Mouse (Mus musculus) frontal cortex, postnatal 36 days (tissue): Measurements from ENCODE around the gene Adamtsl5.
"Not testable (repeated sequence)": the region's sequence is repeated elsewhere in the genome, so short reads cannot be mapped to it uniquely, and the experiment has no call there.

Experiments used
- DNase-seq, 2 experiments: peaks; one replicate each; pipeline ENCODE4 v3.0.0; 2022; ENCODE audit warnings: low spot score in 2 of 2

Adamtsl5 gene

DNA sequence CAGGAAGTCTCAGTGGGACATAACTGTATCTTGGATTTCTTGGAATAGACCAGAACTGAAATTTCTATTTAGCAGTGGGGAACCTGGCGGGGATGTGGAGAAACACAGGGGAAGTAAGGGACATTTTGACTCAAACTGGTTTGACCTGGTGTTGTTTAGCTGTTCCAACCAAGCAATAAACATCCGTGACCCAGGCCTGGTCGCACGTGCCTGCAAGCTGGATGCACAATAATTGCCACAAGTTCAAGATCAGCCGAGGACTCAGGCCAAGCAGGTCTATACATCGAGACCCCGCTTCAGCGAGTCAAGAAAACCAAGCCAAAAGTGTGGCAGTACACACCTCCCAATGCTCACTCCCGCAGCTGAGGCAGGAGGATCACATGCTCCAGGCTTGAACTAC, 23.8 kb upstream of the Adamtsl5 start:
- no peak for DNase-seq

DNA sequence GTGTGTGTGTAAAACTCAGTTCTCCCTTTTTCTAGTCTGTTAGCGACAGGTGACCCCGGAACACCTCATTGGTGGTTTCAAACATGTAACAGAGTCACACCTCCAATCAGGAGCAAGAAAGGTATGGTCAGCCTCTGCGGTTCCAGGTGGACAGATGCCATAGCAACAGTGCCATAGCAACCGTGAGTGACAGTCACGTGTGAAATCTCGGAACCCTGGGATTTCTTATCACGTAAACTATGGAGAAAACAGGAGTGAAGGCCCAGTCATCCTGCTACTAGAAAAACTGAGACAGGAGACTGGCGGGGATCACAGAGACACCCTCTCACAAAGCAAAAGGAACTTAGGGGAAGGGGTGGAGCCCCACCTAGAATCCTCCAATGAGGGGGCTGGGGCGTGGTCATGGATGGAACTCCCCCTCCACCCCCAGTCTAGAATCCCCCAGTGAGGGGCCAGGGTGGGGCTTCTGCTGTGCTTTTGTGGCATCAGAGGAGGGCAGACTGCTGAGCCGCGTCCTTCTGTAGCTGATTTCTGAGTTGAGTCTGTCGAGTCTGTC, 23.3 kb upstream of the Adamtsl5 start:
- DNase-seq = peak; percentile 40 to 63

DNA sequence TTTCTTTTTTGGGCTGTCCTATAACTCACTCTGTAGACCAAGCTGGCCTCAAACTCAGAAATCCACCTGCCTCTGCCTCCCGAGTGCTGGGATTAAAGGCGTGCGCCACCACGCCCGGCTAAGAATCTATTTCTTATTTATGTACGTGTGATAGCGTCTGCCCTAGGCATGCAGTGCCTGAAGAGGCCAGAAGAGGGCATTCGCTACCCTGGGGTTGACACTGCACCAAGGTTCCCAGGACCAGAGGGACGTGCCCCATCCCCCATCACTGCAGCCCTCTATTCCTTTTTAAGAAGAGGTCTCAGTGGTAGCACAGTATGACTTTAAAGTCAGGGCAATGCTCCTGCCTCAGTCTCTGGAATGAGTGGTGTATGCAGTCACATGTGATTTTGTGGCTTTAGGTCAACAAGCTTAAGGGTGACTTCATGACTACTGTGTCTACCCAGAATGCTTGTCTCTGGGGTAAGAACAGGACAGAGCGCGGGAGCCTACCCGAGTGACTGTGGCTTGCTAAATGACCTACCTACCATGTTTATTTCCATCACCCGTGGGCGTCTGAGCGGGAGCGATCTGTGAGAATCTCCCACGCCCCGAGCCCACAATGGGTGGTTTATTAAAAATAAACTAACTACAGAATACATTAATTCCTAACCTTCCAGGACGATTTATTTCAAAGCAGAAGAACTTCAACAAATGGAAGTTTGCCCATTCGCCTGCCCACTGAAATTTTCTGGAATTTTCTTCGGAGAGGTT, 22.0 kb upstream of the Adamtsl5 start:
- peak; percentile 25 to 70 for DNase-seq

DNA sequence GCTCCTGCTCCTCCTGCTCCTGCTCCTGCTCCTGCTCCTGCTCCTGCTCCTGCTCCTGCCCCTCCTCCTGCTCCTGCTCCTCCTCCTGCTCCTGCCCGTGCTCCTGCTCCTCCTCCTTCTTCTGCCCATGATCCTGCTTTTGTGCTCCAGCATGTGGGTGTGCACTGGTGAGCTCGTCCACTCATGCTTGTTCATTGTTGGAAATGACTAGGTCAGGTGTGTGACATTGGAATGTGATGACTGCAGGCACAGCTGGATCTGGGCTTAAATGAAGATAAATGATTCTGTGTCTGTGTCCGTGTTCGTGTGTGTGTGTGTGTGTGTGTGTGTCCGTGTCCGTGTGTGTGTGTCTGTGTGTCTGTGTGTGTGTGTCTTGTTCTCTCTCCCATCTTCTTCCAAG, 20.2 kb upstream of the Adamtsl5 start:
- no peak for DNase-seq

DNA sequence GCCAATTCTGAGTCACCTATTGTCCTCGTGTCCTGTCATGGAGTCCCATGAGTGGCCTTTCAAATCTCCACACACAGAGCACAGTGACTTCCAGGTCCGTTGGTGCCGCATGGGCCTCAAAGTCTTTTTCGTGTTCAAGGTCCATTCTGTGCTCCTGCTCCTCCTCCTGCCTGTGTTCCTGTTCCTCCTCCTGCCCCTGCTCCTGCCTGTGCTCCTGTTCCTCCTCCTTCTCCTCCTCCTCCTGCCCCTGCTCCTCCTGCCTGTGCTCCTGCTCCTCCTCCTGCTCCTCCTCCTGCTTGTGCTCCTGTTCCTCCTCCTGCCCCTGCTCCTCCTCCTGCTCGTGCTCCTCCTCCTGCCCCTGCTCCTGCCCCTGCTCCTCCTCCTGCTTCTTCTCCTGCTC, 19.7 kb upstream of the Adamtsl5 start:
- no peak for DNase-seq

DNA sequence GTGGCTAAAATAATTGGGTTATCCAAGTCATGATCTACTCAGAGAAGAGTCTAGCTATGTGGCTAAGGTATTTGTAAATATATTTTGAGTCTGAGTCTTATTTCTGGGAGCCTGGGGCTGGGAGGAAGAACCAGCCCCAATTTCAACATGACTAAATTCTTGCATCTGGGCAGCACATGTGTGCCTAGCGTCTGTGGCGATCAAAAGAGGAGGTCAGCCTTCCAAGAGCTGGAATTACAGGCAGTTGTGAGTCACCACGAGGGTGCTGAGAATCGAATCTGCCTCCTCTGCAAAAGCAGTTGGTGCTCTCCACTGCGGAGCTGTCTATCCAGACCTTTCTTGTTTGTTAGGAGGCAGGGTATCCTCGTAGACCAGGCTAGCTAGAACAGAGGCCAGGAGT, 17.5 kb upstream of the Adamtsl5 start:
- DNase-seq = no peak

DNA sequence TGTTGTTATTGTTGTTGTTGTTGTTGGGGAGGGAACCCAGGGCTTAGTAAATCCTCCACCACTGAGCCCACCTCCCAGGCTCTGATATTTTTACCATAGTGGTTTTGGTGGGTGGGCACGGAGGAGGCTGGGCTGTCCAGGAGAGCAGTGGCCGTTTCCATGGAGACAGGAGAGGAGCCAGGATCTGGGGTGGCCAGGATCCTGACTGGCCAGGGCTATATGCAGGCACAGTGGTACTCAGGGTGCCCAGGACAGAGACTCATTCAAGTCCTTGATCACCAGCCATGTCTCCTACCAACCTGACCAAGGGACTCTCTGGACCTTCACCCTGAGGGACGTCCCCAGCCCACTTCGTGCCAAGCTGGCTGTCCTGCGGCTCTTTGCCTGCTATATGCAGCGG, 15.5 kb upstream of the Adamtsl5 start:
- no peak for DNase-seq

DNA sequence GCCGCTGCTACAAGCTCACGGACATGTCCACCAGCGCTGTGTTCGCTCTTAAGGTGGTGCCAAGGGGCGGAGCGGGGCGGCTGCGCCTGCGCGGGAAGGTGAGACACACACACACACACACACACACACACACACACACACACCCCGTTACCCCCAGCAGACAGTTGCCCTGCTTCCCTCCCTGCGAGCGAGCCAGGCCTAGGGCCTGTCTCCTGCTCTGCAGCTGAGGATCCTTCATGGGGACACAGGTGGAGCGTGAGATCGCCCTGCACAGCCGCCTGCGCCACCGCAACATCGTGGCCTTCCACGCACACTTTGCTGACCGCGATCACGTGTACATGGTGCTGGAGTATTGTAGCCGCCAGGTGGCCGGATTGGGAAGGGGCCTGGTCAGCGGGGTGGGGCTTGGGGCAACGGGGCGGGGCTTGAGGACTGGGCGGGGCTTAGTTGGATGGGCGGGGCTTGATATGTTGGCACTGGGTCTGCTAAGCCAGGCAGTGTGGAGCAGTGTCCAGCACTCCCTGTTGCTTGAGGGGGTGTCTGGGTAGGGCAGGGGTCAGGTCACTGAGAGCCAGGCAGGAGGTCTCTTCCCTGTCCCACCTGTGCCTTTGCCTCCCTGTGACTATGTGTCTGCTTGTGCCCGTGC, 9.9 kb upstream of the Adamtsl5 start:
- no peak for DNase-seq

DNA sequence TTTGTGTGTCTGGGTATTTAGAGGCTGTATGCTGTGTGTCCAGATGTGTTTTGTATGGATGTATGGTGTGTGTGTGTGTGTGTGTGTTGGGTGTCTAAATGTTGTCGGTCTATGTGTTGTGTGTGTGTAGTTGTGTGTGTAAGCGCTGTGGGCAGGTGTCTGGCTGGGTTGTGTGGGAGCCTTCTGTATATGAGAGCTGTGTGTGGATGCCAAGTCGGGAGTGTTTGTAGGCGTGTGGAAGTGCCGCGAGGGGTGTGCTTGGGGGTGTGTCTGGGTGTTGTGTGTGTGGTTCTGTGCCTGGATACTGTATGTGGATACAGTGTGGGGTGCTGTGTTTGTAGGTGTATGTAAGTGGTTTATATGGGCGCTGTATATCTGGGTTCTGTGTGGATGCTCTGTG, 9.1 kb upstream of the Adamtsl5 start:
- DNase-seq = no peak

DNA sequence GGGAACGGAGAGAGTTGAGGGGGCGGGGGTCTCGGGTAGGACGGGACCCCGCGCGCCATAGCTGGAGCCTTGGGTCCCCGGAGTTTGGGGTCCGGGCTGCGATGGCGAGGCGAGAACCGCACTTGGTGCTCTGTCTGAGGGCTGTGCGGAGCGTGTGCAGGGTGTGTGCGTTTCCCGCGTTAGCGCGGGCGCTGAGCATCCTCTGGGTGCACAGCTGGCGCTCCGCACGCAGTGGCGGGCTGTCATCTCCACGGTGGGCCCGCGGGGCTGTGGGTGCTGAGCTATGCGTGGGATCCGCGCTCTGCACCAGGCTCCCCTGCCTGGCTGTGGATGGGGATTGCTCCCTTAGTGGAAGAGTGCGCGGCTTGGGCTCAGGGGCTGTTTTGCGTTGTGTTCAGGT, 8.5 kb upstream of the Adamtsl5 start:
- no peak for DNase-seq

DNA sequence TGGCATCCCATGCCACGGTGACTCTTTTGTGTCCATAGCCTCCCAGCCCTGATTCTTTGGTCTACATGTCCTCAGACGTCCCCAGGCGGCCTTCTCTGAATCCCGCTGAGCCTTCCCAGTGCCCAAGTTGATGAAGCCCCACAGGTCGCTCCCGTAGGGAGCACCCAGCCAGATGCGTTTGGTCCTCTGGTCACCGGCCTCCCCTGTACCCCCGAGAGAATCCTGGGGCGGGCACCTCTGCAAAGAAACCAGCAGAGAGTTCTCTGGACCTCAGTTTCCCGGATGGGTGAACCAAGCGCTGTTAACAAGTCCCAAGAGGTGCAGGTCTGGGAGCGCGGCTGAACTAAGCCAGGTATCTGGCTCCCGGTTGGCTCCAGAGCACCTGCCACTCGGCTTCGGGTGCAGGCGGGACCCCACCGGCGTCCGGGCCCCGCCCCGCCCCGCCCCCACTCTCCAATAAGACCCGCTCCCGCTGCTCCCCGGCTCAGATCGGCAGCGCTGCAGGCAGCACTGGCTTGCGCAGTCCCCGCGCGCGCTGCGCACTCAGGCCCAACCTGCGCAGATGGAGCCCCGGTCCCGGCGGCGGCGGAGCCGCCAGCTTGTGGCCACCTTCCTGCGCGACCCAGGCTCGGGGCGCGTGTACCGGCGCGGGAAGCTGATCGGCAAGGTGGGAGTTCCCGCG, 7.9 kb upstream of the Adamtsl5 start, which contains the start of gene Plk5:
Gene Plk5 (plus strand): TSS at position 459 of the 682 bp plus-strand sequence.
- DNase-seq = no peak

DNA sequence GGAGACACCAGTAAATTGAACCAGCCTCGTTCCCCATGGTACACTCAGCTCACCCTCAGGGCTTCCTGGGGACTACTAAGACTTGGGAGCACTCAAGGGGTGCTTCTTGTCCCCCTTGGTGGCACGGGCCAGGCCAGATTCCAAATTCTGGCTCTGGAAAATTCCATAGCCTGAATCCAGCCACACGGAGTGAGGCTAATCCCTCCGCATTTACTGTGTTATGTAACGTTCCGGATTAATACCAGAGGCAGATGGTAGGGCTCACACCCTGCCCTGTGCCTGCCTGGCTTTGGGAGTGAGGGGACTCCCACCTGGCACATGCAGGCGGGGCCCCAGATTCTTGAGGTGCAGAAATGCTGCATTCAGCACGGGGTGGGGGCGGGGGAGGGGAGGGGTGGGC, 7.2 kb upstream of the Adamtsl5 start:
- no peak for DNase-seq

DNA sequence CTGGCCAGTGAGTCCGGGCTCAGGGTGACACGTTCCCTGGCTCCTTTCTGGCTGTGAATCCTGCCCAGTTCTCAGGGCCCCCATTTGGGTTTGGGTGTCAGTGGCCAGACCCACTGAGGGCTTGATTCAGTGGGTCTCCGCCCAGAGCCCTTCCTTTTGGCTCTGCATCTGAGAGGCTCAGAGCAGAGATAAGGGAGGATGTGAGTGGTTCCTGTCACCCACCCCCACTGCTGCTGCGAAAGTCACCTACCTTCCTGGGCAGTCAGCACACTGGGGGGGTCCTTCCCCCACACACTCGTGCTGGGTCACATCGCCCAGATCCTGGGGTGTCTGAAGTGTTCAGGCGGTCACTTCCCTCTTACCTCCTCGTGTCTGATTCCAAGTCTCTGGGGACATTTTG, 4.5 kb upstream of the Adamtsl5 start:
- DNase-seq = no peak

DNA sequence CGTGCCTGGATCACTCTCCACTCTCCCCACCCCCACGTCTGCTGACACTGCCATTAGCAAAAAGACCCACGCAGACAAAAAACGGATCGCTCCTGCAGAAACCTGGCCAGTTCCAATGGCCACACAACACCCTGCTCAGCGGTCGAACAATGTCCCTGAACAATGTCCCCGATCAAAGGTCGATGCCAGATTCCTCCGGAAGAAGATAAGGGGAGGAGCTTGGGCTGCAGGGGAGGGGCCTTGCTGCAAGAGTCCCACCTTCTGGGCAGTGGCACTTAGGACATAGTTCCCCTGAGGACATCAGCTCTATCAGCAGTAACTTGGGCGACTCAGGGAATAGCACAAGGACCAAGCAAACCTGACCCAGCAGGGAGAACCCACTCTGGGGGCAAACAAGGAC, 3.7 kb upstream of the Adamtsl5 start:
- no peak for DNase-seq

DNA sequence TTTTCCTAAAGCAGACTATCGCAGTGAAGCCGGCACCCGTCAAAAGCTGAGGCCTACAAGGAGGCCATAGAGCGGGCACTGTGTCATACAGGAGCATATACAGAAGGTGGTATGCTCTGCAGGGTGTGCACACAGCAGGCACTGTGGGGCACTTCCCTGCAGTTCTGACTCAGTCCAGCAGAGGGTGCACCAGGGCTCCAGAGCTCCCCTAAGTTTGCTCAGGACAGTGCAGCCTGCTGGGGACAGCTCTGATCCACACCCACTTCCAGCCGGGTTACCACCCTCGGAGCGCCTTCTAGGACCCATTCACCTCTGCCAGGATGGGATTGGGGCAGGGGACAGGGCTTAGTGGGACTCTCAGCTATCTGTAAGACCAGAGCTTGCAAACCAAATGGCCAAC, 2.1 kb upstream of the Adamtsl5 start:
- DNase-seq = peak; percentile 83 to 89

DNA sequence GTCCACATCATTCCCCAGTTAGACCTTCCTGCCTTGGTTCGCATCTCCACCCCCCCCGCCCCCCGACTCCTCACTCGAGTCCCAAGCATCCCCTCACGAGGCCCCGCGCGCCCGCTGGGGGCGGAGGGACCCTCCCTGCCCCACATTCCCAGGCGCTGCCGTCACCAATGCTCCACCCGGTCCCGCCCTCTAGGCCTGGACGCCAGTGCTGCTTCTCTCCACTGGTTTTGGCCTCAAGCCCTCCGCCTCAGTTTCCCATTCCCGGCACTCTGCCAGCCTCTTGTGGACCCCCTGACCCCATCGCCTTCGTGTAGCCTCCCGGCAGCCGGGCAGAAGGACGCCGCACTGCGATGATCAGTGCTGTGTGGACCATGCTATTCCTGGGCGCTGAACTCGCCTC, 769 bp upstream of the Adamtsl5 start:
- no peak for DNase-seq

DNA sequence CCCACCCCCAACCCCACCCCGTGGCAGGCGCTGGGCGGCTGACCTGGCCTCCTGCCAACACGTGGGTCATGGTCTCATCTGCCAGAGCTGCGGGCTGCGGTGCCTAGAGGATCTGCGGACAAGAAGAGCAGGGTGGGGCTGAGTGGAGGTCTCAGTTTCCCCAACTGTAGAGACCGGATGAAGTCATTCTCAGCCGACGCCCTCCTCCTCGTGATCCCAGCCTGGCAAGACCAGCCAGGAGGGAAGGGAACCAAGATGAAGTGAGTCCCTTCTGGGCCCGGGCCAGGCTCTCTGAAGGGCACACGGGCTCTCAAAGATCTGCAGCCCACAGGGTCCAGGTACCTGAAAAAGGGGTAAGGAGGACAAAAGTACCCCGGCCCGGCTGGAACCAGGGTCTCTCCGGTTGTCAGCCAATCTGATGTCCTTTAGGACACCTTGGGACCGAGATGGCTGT, 671 bp downstream of the Adamtsl5 start:
- DNase-seq = no peak

DNA sequence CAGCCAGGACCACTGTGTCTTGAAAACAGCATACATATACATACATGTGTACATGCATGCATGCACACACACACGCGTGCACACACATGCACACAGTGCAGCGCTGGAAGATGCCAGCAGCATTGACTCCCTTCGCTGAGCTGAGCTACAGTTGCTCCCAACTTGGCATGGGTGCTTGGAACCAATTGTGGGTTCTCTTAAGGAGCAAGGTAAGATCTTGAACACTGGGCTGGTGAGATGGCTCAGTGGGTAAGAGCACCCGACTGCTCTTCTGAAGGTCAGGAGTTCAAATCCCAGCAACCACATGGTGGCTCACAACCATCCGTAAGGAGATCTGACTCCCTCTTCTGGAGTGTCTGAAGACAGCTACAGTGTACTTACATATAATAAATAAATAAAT, 2.3 kb downstream of the Adamtsl5 start:
- DNase-seq = not testable (repeated sequence)

DNA sequence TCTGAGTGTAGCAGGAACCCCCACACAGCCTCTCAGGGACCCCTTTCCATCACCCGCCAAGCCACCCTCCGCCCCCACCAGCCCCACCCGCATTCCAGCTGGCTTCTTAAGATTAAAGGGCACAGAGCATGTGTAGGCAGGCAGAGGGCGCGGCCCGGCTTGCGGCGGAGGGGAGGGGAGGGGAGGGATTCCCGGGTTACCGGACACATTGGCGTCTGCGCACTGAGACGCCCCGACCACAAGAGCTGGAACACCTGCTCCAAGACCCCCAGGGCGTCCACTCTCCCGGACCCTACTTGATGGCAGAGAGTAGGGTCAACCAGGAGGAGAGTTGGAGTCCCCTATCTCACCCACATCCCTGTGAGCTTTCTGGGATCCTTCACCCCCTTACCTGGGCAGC, 3.1 kb downstream of the Adamtsl5 start:
- DNase-seq = no peak

DNA sequence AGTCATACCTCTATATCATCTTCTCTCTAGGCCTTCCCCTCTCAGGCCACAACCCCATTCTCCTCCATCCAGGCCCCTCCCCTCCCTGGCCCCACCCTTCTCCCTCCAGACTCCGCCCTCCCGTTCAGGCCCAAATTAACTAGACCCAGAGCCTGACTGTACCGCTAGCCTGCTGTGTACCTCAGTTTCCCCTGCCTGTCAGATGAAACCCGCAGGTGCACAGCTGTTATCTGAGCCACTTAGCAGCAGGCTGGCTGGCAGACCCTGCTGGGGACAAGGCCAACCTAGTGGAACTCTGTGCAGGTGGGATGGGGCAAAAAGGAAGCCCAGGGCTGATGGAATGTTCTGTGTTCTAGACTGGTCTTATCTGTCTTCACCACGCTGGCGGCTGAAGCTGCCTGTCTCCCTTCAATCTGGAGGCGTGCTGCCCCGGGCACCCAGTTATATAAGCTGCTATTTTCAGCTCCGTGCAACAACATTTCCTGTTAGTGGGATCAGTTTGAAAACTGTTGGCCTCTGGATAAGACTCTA, 4.0 kb downstream of the Adamtsl5 start:
- no peak for DNase-seq

DNA sequence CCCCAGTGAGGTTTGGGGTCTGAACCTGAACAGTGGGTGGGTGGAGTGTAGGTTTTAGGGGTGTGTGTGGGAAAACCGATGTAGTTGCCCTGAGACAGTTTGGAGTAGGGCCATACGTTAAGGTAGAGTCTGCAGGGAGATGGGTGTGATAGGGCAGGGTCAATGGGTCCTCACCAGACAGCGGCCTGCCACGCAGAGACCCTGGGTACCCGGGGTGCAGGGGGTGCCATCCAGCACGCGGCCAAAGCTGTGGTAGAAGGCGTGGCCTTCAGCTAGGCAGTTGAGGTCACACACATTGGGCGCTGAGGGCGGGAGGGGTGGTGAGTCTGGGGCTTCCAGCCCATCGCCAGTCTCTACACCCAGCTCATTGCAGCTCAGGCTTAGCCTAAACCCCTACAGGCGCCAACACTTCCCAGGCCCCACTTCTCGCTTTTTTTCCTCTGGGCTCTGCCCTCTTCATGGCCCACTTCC, 4.8 kb downstream of the Adamtsl5 start:
- no peak for DNase-seq

DNA sequence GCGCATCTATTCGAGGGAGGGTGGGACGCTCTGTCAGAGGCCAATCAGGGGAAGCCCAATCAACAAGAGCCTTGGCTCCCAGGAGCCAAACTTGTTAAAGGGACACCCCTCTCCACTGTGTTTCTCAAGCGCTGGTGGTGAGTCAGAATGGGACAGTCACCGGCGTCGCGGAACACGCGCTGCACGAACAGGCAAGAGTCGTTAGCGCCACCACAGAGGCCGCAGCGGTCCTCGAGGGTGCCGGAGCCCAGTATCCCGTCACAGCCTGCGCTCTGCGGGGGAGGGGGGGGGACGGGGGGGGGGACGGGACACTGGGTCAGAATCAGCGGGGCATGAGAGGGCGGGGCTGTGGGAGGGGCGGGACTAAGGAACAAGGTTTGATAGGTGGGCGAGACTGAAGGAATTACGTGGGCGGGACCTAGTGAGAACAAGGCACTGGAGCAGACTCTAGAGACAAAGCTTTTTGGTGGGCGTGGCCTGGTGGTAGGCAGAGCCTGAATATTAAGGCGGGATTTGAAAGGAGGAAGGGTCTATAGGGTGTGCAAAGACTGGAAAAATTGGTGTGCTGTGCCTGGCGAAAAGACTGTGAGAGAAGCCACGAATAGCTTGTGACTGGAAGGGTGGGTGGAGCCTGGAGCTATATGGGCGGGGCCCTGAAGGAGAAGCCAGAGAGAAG, 5.3 kb downstream of the Adamtsl5 start:
- no peak for DNase-seq
